Mouse (Mus musculus): ENCODE measurements at regions not wholly inside any gene's neighbourhood (a gene's known extent, or its start where the extent isn't known, plus 50 kb on each side); places are given as distances from the start of the nearest gene placed in this dataset.
A peak's percentile ranks its signal among the peaks of the same experiment; 100 is the strongest.
"Not testable (repeated sequence)": the region's sequence is repeated elsewhere in the genome, so short reads cannot be mapped to it uniquely, and the experiment has no call there.

DNA sequence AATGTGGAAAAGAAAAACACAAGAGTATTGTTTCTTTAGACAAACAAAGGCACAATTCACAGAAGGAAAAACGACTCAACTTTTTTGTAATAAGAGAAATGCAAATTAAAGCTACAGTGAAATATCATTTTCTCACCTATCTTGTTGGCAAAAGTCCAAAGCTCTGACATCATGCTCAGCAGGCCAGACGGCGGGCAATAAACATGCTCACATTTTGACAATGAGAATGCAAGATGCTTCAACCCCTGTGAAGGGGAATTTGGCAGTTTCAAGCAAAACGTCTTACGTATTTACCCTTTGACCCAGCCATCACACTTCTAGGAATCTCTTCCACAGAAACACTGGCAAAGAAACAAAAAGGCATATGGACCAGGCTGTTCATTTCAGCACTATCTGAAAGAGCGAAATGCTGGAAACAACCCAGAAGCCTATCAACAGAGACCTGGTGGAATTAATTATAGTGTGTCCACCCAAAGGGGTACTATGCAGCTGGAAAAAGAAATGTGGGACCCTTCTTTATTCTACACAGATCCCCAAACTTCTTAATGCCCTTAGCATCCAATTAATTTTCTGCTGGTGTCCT, 203.4 kb upstream of the 2610301B20Rik start:
- DNase-seq (ENCODE audit: extremely low spot score in 1 of 2, low spot score in 1 of 2) = peak in 1 of 2 experiments; percentile 1

- DNase-seq (ENCODE audit: extremely low spot score in 1 of 2, low spot score in 1 of 2) = no peak
These were observed 183.2 kb upstream of the 2610301B20Rik start for GRCm38 (mm10) chr4:10691086-10691485.

DNA sequence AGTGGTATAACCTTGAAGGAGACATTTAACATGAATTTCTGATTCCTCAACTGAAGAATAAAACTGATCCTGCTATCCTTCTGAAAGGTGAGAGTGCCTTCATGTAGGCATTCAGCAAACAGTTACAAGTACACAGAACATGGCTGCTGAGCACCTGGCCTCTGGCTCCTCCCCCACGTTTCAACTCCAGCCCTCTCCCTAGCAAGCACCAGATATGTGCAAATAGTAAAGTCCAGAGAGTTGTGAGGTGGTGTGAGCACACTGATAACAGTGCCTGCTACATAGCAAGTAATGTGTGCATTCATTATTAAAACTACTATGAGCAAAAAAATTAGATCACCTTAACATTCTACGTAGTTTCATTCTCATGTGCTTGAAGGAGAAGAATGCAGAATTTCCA, 181.4 kb upstream of the 2610301B20Rik start:
- no peak for DNase-seq (ENCODE audit: extremely low spot score in 1 of 2, low spot score in 1 of 2)

DNA sequence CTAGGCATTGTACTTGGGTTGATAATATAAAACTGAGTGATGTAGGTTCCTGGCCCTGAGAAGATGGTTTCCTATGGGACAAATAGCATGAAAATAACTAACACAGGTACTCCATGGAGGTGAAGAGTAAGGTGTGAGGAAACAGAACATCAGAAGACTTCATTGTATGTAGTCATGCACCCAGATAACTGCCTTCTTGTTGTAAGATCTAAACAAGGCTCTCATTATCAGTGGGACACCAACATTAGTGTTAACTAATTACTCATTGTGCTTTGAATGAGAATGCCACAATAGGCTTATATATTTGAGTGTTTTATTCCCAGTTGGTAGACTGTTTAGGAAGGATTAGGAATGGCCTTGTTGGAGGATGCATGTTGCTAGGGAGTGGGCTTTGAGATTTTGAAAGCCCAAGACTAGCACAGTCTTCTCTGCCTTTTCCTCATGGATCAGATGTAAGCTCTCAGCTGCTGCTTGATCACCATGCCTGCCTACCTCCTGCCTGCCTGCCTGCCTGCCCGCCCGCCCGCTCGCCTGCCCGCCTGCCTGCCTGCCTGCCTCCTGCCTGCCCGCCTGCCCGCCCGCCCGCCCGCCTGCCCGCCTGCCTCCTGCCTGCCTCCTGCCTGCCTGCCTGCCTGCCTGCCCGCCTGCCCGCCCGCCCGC, 180.7 kb upstream of the 2610301B20Rik start:
- DNase-seq (ENCODE audit: extremely low spot score in 1 of 2, low spot score in 1 of 2) = no peak

DNA sequence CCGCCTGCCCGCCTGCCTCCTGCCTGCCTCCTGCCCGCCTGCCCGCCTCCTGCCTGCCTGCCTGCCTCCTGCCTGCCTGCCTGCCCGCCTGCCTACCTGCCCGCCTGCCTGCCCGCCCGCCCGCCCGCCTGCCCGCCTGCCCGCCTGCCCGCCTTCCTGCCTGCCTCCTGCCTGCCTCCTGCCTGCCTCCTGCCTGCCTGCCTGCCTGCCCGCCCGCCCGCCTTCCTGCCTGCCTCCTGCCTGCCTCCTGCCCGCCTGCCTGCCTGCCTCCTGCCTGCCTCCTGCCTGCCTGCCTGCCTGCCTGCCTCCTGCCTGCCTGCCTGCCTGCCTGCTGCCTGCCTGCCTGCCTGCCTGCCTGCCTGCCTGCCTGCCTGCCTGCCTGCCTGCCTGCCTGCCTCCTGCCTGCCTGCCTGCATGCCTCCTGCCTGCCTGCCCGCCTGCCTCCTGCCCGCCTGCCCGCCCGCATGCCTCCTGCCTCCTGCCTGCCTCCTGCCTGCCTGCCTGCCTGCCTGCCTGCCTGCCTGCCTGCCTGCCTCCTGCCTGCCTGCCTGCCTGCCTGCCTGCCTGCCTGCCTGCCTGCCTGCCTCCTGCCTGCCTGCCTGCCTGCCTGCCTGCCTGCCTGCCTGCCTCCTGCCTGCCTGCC, 180.1 kb upstream of the 2610301B20Rik start:
- not testable (repeated sequence) for DNase-seq (ENCODE audit: extremely low spot score in 1 of 2, low spot score in 1 of 2)

GRCm38 (mm10) chr4:10697225-10697836, 177.0 kb upstream of the 2610301B20Rik start:
- no peak for DNase-seq (ENCODE audit: extremely low spot score in 1 of 2, low spot score in 1 of 2)

DNA sequence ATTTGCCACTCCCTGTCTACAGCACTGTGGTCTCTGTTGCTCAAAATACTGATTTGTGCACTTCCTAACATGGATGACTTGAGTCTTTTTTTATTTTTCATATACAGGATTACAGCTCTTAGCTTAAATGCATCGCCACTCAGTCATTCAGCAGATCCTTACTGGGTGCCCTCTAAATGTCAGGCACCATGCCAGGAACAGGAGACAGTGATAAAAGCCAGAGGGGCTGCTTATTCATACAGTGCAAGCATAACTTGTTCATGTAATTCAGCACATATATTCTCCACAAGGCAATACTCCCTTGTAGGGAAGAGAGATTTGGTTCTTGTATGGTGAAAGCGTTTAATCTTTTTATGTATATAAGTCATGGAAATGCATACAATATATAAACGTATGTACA, 175.7 kb upstream of the 2610301B20Rik start:
- no peak for DNase-seq (ENCODE audit: extremely low spot score in 1 of 2, low spot score in 1 of 2)

GRCm38 (mm10) chr4:10701479-10701878, 172.8 kb upstream of the 2610301B20Rik start:
- no peak for DNase-seq (ENCODE audit: extremely low spot score in 1 of 2, low spot score in 1 of 2)

DNA sequence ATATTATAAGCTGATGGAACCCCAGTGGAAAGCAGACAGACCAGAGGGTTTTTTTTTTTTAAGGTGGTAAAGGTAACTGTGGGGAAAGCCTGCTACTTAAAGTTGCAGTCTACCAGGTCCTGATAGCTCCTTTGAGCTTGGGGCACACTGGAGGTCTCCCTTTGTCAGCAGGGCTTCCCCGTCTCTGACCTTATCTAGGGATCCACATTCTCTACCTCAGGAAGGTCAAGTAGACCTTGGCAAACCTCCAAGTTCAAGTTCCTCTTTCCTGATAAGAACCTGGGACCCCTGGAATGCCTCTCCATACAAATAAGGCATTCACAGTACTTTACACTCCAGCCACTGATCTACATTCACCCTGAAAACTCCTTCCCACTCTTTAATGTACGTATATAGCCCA, 171.1 kb upstream of the 2610301B20Rik start:
- no peak for DNase-seq (ENCODE audit: extremely low spot score in 1 of 2, low spot score in 1 of 2)

GRCm38 (mm10) chr4:10707016-10707657, 167.2 kb upstream of the 2610301B20Rik start:
- DNase-seq (ENCODE audit: extremely low spot score in 1 of 2, low spot score in 1 of 2) = peak in 1 of 2 experiments; percentile 2

- DNase-seq (ENCODE audit: extremely low spot score in 1 of 2, low spot score in 1 of 2) = peak in 1 of 2 experiments; percentile 21
These were observed 166.6 kb upstream of the 2610301B20Rik start for GRCm38 (mm10) chr4:10707658-10708056.

- no peak for DNase-seq (ENCODE audit: extremely low spot score in 1 of 2, low spot score in 1 of 2)
These were observed 162.3 kb upstream of the 2610301B20Rik start for GRCm38 (mm10) chr4:10711939-10712533.

DNA sequence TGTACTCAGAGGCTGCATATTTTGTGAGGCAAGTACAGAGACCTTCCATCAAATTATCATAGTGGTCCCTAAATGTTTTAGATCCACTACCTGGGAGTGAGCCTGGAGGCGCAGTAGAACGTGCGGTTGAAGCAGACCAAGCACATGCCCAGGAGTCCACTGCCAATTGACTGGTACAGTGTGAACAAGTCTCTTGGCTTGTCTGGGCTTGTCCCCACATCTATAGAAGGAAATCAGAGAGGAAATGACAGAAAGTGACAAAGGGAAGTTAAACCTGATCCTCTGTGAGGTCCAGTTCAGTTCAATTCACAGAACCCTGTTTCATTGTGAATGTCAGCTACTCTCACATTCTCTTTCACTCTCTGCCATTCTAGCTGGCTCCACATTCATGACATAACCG, 151.0 kb upstream of the 2610301B20Rik start:
- no peak for DNase-seq (ENCODE audit: extremely low spot score in 1 of 2, low spot score in 1 of 2)

- DNase-seq (ENCODE audit: extremely low spot score in 1 of 2, low spot score in 1 of 2) = no peak
These were observed 146.4 kb upstream of the 2610301B20Rik start for GRCm38 (mm10) chr4:10727894-10728293.

DNA sequence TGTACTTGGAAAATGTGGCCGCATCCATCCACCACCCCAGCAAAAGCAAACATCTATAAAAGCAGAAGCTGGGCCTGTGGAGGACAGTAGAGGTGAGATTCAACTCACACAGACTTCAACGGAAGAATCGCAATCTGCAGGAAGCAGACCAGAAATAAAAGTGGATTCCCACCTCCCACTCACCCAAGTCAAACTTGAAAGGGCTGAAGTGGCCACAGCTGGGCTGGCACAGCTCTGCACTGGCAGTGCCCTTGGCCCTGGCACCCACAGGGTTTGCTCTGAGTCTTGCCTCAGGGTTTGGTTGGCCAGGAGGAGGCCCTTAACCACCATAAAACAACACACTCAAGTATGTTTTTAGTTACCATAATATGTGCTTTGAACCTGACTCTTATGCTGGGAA, 129.1 kb upstream of the 2610301B20Rik start:
- DNase-seq (ENCODE audit: extremely low spot score in 1 of 2, low spot score in 1 of 2) = no peak

DNA sequence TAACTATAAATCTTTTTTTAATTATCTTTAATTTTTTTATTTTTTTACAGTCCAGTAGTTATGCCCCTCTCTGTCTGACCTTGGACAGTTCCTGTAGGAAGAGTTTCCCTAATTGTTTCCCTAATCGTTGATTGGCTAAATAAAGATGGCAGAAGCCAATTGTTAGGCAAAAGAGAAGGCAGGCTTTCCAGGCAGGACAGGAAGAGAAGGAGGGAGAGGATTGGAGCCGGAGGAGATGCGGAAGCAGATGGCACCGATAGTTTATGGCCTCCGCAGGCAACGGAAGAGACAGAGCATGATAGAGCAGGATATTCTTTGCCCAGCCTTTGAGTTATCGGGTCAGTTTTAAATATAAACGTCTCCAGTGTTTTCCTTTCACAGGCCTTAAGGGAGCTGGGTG, 125.5 kb upstream of the 2610301B20Rik start:
- no peak for DNase-seq (ENCODE audit: extremely low spot score in 1 of 2, low spot score in 1 of 2)

DNA sequence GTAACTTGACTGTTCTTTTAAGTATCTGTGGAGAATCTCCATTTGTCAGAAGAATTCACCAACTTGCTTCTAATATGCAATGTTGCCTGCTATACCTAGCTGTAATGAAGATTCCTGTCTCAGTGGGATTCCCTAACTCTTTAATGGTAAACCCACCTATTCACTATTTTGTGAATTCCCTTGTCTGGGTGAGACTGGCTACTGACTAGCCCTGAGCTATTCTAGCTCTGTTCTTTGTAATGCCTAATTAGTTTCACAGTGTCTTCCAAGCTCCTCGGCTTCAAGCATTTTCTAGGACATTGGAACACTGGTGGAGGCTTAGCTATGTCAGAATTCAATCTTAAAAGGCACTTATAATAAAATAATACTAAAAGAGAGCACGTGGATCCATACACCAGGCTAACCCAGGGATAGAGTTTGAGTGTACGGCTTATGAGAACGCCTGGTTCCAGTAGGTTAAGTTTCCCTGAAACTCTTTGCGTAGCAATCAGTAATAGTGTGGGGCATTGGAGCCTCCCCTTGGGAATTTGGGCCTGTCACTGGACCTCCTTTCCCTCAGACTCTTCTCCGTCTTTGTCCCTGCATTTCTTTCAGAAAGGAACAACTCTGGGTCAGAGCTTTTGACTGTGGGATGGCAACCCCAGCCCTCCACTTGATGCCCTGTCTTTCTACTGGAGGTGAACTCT, 123.8 kb upstream of the 2610301B20Rik start:
- DNase-seq (ENCODE audit: extremely low spot score in 1 of 2, low spot score in 1 of 2) = not testable (repeated sequence)

- no peak for DNase-seq (ENCODE audit: extremely low spot score in 1 of 2, low spot score in 1 of 2)
These were observed 121.1 kb upstream of the 2610301B20Rik start for GRCm38 (mm10) chr4:10753176-10753575.

DNA sequence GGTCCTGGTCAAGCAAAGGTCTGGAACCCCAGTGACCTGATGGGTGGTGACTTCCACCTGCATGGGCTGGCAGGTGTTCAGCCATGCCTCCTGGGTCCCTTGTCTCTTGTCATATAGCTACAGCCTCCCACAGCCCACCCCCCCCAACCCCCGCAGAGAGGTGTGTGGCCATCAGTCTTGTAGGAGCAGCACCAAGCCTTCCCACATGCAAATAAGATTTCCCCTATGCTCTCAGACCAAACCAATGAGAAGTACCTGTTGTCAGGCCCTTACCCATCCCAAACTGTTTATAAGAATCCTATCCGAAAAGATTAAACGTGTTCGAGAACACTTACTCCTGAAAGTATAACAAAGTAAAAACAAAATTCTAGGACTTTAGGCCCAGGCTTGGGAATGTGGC, 114.8 kb upstream of the 2610301B20Rik start:
- DNase-seq (ENCODE audit: extremely low spot score in 1 of 2, low spot score in 1 of 2) = no peak

DNA sequence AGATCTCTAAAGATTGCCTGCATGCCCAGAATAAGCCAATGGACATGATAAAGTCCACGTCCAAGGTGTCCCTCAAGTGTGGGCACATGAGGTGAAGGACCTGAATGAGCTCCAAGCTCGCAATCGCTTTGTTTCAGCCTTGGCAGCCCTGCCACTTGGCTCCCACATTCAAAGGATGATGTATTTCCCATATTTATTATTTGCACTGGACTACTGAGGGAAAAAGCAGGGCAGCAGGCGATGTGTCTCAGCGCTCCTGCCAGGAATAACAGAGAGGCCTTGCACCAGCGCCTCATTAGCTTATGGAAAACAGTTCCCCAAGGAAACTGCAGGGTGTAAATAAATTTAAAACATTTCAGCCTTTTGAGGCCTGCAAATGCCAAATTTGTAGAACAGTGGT, 106.6 kb upstream of the 2610301B20Rik start:
- DNase-seq (ENCODE audit: extremely low spot score in 1 of 2, low spot score in 1 of 2) = peak in 1 of 2 experiments; percentile 2
